Mouse (Mus musculus) yolk sac, embryonic 10.5 days (tissue): ENCODE measurements around the gene Gzmk.
"Not testable (repeated sequence)": the region's sequence is repeated elsewhere in the genome, so short reads cannot be mapped to it uniquely, and the experiment has no call there.

Experiments
- DNase-seq: peaks from one replicate; pipeline ENCODE4 v3.0.0-alpha.2; 2017; ENCODE audit warnings: low spot score

The Gzmk gene

GRCm38 (mm10) chr13:113225811-113226210 lies at the start of gene Gzmk:
Gene Gzmk, minus strand, starts transcription at chr13:113225908.
- no peak for DNase-seq

GRCm38 (mm10) chr13:113271189-113271588 lies 45.5 kb upstream of the Gzmk start:
- DNase-seq, result no peak

- peak; percentile 72 for DNase-seq
Measured at GRCm38 (mm10) chr13:113269777-113270776, 44.4 kb upstream of the Gzmk start.

GRCm38 (mm10) chr13:113267204-113267603 lies 41.5 kb upstream of the Gzmk start:
- no peak for DNase-seq

- peak; percentile 54 for DNase-seq
Measured at GRCm38 (mm10) chr13:113266495-113266951, 40.8 kb upstream of the Gzmk start.

- no peak for DNase-seq
Measured at GRCm38 (mm10) chr13:113265257-113265656, 39.5 kb upstream of the Gzmk start.

- no peak for DNase-seq
Measured at GRCm38 (mm10) chr13:113262822-113263221, 37.1 kb upstream of the Gzmk start.

- no peak for DNase-seq
Measured at GRCm38 (mm10) chr13:113259237-113259636, 33.5 kb upstream of the Gzmk start.

- no peak for DNase-seq
Measured at GRCm38 (mm10) chr13:113257190-113257589, 31.5 kb upstream of the Gzmk start.

GRCm38 (mm10) chr13:113256766-113257165 lies 31.1 kb upstream of the Gzmk start:
- DNase-seq, result no peak

GRCm38 (mm10) chr13:113252580-113252979 lies 26.9 kb upstream of the Gzmk start:
- DNase-seq, result not testable (repeated sequence)

- DNase-seq, result no peak
Measured at GRCm38 (mm10) chr13:113245025-113245424, 19.3 kb upstream of the Gzmk start.

- DNase-seq, result no peak
Measured at GRCm38 (mm10) chr13:113242129-113242528, 16.4 kb upstream of the Gzmk start.

- DNase-seq, result no peak
Measured at GRCm38 (mm10) chr13:113227666-113228463, 2.2 kb upstream of the Gzmk start.

GRCm38 (mm10) chr13:113227076-113227475 lies 1.4 kb upstream of the Gzmk start:
- DNase-seq, result no peak

- no peak for DNase-seq
Measured at GRCm38 (mm10) chr13:113224105-113224504, 1.6 kb downstream of the Gzmk start.

GRCm38 (mm10) chr13:113221851-113222250 lies 3.9 kb downstream of the Gzmk start:
- DNase-seq, result no peak

- no peak for DNase-seq
Measured at GRCm38 (mm10) chr13:113213865-113214264, 11.8 kb downstream of the Gzmk start.

GRCm38 (mm10) chr13:113212401-113212800 lies 13.3 kb downstream of the Gzmk start:
- no peak for DNase-seq

- DNase-seq, result no peak
Measured at GRCm38 (mm10) chr13:113211345-113211744, 14.4 kb downstream of the Gzmk start.

GRCm38 (mm10) chr13:113209624-113210023 lies 16.1 kb downstream of the Gzmk start, which contains the start of gene Esm1:
Gene Esm1, plus strand, starts transcription at chr13:113209659.
- no peak for DNase-seq

GRCm38 (mm10) chr13:113205346-113205745 lies 20.4 kb downstream of the Gzmk start:
- DNase-seq, result no peak

- no peak for DNase-seq
Measured at GRCm38 (mm10) chr13:113203146-113203545, 22.6 kb downstream of the Gzmk start.
